Mouse (Mus musculus): ENCODE data around the gene Siah1b. TPM values are rescaled to one million over a fixed set of nuclear protein-coding genes. Genes with fewer than 3 reads are reported as not detected.

Gene Siah1b
- polyA plus RNA-seq, 1 experiment from 2014 or later, result 33.4 TPM

DNA sequence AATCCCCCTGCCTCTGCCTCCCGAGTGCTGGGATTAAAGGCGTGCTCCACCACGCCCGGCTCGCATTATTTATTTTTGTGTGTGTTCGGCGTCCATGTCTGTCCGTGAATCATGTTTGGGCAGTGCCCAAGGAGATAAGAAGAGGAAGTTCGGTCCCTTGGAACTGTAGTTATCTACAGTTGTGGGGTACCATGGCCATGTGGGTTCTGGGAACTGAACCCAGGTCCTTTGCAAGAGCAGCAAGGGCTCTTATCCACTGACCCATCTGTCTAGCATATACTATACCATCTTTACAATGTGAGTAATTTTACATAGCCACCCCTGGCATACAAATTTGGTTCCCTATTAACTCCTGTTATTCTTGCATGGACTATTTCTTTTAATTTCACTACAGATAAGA lies 5.7 kb upstream of the Siah1b start:
- Histone ChIP-seq H3K4me1 (no peaks in the 10 kb centered on the region), H3K9me3 (replicated peaks) (no peaks in the 10 kb centered on the region), H3K27me3 (peaks cover 8% of the 10 kb centered on the region), H3K36me3 (no peaks in the 10 kb centered on the region), H3K27ac (no peak overlapping the region), H3K4me2 (replicated peaks) (no peak overlapping the region), H3K4me3 (no peak overlapping the region), H3K9ac (no peak overlapping the region)
- 88% methylated on average over 9 of the region's 9 CpGs for WGBS
- ATAC-seq (ENCODE audit: low FRiP score), result no peak

DNA sequence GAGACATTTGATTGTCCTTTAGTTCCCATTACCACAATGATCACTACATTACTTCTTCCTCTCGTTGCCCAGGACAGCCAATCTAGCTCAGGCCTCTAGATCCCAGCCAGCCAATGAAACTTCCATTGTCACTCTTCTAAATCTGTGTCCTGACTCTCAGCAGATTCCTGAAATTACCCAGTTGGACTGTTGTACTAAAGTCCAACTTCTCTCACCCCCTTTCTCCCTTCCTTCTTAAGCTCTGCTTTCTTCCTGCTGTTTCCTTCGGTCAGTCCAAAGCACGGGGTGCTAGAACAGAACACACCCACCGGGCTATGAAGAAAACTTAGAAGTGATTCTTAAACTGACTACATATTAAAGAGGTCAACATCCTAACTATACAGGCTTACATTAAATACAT lies 7.3 kb downstream of the Siah1b start:
- WGBS, result 82% methylated on average over 4 of the region's 4 CpGs

DNA sequence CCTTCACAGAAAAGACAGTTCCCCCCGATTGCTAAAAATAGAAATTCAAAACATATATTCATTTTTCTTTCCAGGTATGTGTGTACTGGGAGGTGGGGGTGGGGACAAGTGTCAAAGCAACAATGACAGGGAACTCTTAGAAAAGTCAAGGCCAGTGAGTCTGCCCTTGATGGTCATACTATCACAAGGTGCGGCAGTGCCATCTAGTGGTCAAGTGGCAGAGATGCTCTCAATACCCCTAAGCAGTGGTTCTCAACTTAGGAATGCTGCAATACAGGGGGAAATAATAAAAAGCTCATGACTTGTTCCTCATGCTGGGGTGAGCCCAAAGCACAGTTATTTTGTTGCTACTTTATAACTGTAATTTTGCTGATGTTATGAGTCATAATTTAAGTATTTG lies 10.1 kb downstream of the Siah1b start:
- no peaks in the 10 kb centered on the region for H3K9me3 ChIP-seq (replicated peaks)
- no peak overlapping the region for H3K4me2 ChIP-seq (replicated peaks)
- no peaks in the 10 kb centered on the region for H3K36me3 ChIP-seq
- H3K9ac ChIP-seq, result no peak overlapping the region
- peak; percentile 74 for ATAC-seq (ENCODE audit: low FRiP score)
- 13% methylated on average over 2 of the region's 2 CpGs for WGBS
- H3K4me1 ChIP-seq, result no peaks in the 10 kb centered on the region
- no peak overlapping the region for H3K27ac ChIP-seq
- H3K27me3 ChIP-seq, result peaks cover 11% of the 10 kb centered on the region; the same call in 1 of the 2 replicates
- H3K4me3 ChIP-seq, result no peak overlapping the region

More for the DNA sequence above, 7.3 kb downstream of the Siah1b start:
- Histone ChIP-seq H3K4me3 (no peak overlapping the region), H3K27ac (no peak overlapping the region), H3K27me3 (no peaks in the 10 kb centered on the region), H3K4me2 (replicated peaks) (no peak overlapping the region), H3K9ac (no peak overlapping the region), H3K9me3 (replicated peaks) (no peaks in the 10 kb centered on the region), H3K4me1 (no peaks in the 10 kb centered on the region), H3K36me3 (peaks cover 5% of the 10 kb centered on the region; the same call in 1 of the 2 replicates)
- ATAC-seq (ENCODE audit: low FRiP score), result no peak

DNA sequence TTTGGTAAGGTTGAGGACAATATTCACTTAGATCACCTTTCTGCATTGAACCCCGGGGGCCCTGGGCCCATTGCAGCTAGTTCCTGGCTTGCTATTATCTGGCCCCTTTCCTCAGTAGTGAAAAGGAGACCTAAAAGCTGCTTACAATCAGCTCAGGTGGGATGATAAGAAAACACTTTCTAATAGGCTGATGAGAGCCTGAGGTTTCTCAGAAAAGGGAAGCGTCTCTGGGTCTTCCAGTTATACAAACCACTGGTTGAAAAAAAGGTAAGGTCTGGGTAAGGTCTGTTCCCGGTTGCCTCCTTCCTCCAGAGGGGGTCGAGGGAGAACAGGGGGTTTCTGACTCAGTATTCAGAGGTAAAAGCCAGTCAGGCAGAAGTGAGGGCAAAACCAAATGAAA lies 17.2 kb downstream of the Siah1b start:
- Histone ChIP-seq H3K36me3 (no peaks in the 10 kb centered on the region), H3K4me3 (no peak overlapping the region), H3K27me3 (peaks cover 28% of the 10 kb centered on the region), H3K27ac (no peak overlapping the region), H3K9me3 (replicated peaks) (no peaks in the 10 kb centered on the region), H3K4me1 (no peaks in the 10 kb centered on the region), H3K4me2 (replicated peaks) (no peak overlapping the region), H3K9ac (no peak overlapping the region)
- WGBS, result 76% methylated on average over 4 of the region's 4 CpGs
- no peak for ATAC-seq (ENCODE audit: low FRiP score)

DNA sequence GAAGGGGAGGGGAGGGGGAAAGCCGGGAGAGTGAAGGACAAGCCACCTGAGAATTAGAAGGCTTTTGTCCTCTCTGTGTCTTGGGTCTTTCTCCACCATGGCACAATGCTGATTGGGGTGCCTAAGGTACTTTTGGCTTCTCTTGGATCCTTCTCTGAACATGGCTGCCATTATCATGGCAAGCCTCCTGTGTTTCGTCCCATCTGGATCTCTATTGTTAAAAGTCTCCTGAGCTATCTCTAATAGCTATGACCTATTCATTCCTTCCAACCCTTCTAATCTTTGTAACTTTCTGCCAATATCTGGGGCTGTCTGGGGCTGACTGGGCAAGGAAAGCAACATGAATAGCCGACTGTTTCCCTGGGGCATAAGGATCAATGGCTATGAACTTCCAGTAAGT lies 17.8 kb downstream of the Siah1b start:
- ATAC-seq (ENCODE audit: low FRiP score), result no peak
- Histone ChIP-seq H3K27me3 (peaks cover 28% of the 10 kb centered on the region), H3K9ac (no peak overlapping the region), H3K36me3 (no peaks in the 10 kb centered on the region), H3K27ac (no peak overlapping the region), H3K4me1 (no peaks in the 10 kb centered on the region), H3K4me2 (replicated peaks) (no peak overlapping the region), H3K9me3 (replicated peaks) (no peaks in the 10 kb centered on the region), H3K4me3 (no peak overlapping the region)
- WGBS, result 90% methylated on average over 3 of the region's 3 CpGs

DNA sequence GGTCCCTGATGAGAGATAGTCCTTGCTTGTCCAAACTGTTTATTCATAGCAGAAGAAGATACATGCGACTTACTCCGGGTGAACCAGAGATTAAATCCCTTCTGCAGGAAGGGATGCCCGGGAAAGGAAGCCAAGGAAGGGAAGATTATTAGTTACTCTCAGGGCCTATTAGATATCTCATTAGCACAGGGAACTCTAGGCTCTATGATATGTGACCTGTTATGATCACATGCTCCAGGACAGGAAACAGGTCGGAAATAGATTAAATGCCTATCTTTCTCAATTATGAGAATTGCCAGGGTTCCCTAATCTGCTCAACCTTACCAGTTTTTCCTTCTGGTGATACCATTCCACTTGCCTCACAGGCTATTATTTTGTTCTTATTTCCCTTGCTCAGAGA lies 20.6 kb downstream of the Siah1b start:
- WGBS, result 92% methylated on average over 4 of the region's 4 CpGs
- Histone ChIP-seq H3K27me3 (peaks cover 13% of the 10 kb centered on the region), H3K9me3 (replicated peaks) (no peaks in the 10 kb centered on the region), H3K4me2 (replicated peaks) (no peak overlapping the region), H3K4me3 (no peak overlapping the region), H3K27ac (no peak overlapping the region), H3K9ac (no peak overlapping the region), H3K36me3 (no peaks in the 10 kb centered on the region), H3K4me1 (no peaks in the 10 kb centered on the region)
- ATAC-seq (ENCODE audit: low FRiP score), result no peak

DNA sequence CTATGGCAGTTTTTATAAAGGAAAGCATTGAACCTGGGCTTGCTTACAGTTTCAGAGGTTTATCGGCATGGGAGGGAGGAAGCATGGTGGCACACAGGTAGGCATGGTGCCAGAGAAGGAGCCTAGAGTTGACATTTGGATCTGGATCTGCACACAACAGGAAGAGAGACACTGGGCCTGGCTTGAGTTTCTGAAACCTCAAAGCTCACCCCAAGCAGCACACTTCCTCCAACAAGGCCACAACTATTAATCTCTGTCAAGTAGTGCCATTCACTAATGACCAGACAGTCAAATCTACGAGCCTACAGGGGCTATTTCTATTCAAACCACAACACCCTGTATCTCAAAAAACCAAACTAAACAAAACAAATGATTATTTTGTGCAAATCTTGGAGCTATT lies 29.6 kb downstream of the Siah1b start:
- no peak overlapping the region for H3K4me2 ChIP-seq (replicated peaks)
- H3K27me3 ChIP-seq, result 0 out of 2 replicates have a peak, but pooled peaks cover 3% of the 10 kb centered on the region
- H3K4me1 ChIP-seq, result no peaks in the 10 kb centered on the region
- no peaks in the 10 kb centered on the region for H3K36me3 ChIP-seq
- H3K9me3 ChIP-seq (replicated peaks), result no peaks in the 10 kb centered on the region
- ATAC-seq (ENCODE audit: low FRiP score), result no peak
- no peak overlapping the region for H3K27ac ChIP-seq
- no peak overlapping the region for H3K9ac ChIP-seq
- no peak overlapping the region for H3K4me3 ChIP-seq
- WGBS, result 77% methylated on average over 2 of the region's 2 CpGs

DNA sequence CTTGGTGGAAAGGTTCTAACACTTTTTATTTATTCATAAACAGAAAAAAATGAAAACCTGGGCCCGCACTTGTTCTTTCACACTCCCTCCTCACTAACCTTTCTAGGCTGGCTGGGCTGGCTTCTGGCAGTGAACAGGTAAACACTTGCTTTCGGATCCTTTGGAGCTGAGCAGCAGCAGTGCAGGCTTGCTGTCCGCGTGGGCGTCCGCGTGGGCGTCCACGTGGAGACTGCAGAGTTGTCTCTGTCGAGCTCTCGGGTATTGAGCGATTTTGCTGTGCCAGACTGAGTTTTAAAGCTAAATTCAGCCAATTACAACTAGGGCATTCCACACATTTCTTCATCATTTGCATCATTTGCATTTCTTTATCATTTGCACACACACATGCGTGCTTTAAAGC lies 34.2 kb downstream of the Siah1b start:
- Histone ChIP-seq H3K4me2 (replicated peaks) (no peak overlapping the region), H3K27me3 (peaks cover 17% of the 10 kb centered on the region), H3K27ac (no peak overlapping the region), H3K4me1 (no peaks in the 10 kb centered on the region), H3K4me3 (no peak overlapping the region), H3K9me3 (replicated peaks) (no peaks in the 10 kb centered on the region), H3K9ac (no peak overlapping the region), H3K36me3 (no peaks in the 10 kb centered on the region)
- no peak for ATAC-seq (ENCODE audit: low FRiP score)
- 67% methylated on average over 13 of the region's 13 CpGs for WGBS

DNA sequence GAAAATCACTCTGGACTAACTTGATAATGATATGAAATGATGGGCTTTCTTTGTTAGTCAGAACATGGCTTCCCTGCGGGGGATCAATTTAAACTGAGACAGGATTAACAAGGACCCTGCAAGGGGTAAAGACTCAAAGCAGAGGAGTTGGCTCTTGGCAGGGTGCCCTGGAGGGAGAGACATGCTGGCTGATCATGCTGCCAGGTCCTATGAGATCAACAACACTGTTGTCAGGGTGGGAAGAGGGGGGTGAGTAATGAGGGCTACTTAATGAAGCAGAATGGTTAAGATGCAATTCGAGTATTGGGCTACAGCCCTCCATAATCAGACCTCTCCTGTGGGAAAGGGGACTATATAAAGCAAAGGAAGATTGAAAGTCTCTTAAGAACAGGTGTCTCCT lies 37.4 kb downstream of the Siah1b start:
- no peak overlapping the region for H3K4me3 ChIP-seq
- no peak overlapping the region for H3K4me2 ChIP-seq (replicated peaks)
- peaks cover 16% of the 10 kb centered on the region for H3K27me3 ChIP-seq
- H3K4me1 ChIP-seq, result no peaks in the 10 kb centered on the region
- no peaks in the 10 kb centered on the region for H3K36me3 ChIP-seq
- no peak for ATAC-seq (ENCODE audit: low FRiP score)
- H3K27ac ChIP-seq, result no peak overlapping the region
- no peak overlapping the region for H3K9ac ChIP-seq
- WGBS, result 52% methylated on average over 2 of the region's 2 CpGs
- H3K9me3 ChIP-seq (replicated peaks), result no peaks in the 10 kb centered on the region

DNA sequence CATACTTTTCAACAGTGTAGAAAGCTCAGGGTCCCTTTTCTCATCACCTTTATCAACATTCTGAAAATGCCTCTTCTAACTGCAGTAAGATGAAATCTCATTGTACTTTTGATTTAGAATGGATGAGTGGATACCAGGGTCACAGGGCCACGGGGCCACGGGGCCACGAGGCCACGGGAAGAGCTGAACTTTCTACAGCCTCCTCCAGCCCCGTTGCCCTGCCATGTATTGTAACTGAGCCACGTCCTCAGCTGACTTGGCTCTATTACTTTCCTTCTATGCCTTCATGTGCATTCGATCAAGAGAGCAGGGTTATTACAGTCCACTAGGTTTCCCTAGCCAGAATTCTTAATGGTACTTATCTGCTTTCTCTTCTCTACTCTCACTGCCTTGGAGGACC lies 40.4 kb downstream of the Siah1b start:
- H3K27me3 ChIP-seq, result peaks cover 13% of the 10 kb centered on the region
- no peak overlapping the region for H3K4me2 ChIP-seq (replicated peaks)
- no peak overlapping the region for H3K4me3 ChIP-seq
- no peaks in the 10 kb centered on the region for H3K9me3 ChIP-seq (replicated peaks)
- no peaks in the 10 kb centered on the region for H3K36me3 ChIP-seq
- H3K4me1 ChIP-seq, result no peaks in the 10 kb centered on the region
- H3K27ac ChIP-seq, result no peak overlapping the region
- H3K9ac ChIP-seq, result no peak overlapping the region
- WGBS, result 86% methylated on average over 7 of the region's 7 CpGs
- ATAC-seq (ENCODE audit: low FRiP score), result no peak

DNA sequence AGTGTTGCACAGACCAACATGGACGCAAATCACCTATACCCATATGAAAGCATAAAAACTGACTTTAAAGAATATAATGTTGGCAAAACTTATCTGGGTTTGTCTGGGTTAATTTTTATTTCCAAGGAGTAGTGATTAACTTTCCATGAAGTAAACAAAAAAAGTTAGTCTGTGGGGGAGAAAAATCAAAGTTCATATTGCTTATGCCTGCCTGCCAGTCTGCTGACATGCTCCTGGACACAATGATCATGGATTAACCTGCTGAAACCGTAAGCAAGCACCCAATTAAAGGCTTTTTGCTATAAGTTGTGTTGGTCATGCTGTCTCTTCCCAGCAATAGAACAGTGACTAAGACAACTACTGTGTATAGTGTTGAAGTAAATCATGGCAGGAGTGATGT lies 40.9 kb downstream of the Siah1b start:
- WGBS, result 81% methylated on average over 2 of the region's 2 CpGs
- no peak for ATAC-seq (ENCODE audit: low FRiP score)

DNA sequence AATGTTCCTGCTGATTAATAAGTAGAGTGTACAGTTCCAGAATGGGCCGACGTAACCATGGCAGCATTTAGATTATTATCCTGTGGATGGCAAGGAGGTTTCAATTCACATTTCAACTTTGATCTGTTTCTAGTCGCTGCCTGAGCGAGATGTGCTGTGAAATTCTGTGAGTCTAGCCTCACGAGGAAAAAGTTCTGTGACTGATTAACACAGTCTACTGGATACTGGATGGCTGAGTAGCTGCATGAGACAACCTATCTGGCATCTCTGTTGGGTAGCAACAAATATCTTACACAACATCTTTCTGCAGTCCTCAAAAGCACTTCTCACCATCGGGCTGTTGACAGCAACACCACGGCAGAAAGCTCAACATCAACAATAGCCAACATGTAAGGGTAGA lies 43.8 kb downstream of the Siah1b start:
- Histone ChIP-seq H3K9me3 (replicated peaks) (no peaks in the 10 kb centered on the region), H3K36me3 (no peaks in the 10 kb centered on the region), H3K27me3 (peaks cover 3% of the 10 kb centered on the region), H3K9ac (no peak overlapping the region), H3K27ac (no peak overlapping the region), H3K4me1 (no peaks in the 10 kb centered on the region), H3K4me2 (replicated peaks) (no peak overlapping the region), H3K4me3 (no peak overlapping the region)
- ATAC-seq (ENCODE audit: low FRiP score), result no peak
- 81% methylated on average over 7 of the region's 7 CpGs for WGBS

More for the DNA sequence above, 40.9 kb downstream of the Siah1b start:
- H3K9ac ChIP-seq, result no peak overlapping the region
- no peak overlapping the region for H3K4me3 ChIP-seq
- peaks cover 13% of the 10 kb centered on the region for H3K27me3 ChIP-seq
- no peaks in the 10 kb centered on the region for H3K9me3 ChIP-seq (replicated peaks)
- no peaks in the 10 kb centered on the region for H3K36me3 ChIP-seq
- no peaks in the 10 kb centered on the region for H3K4me1 ChIP-seq
- no peak overlapping the region for H3K27ac ChIP-seq
- no peak overlapping the region for H3K4me2 ChIP-seq (replicated peaks)

DNA sequence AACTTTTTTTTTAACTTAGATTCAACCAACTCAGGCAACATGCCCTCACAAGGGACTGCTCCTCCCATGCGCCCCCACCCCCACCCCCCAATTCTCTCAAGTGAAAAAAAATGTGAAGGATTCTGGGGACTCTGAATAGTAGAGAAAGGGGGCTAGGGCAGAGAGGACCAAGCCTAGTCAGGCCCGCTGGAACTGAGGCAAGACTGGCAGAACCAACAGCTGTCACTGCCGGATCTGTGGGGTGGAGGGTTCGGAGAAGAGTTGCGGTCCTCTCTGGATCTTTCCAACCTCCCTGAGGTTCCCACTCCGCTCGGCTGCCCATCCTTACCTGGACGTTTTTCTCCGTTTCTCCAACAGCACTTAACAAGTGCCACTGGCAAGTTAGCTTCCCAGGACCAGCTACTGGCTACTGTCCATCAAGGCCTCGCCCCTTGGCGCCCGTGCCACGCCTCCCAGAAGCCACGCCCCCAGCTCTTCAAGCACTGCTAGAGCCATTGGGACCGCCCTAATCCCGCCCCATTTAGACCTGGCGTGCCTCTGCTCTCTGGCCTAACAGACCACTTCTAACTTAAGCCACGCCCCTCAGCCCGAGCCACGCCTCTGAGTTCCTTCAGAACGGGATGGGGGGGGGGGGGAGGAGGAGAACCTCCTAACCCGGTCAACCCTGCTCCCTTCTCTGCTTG lies 48.5 kb downstream of the Siah1b start, which contains the start of gene Car5b:
TSS of gene Car5b (minus strand) at position 391 of the 683 bp plus-strand sequence.
- WGBS, result 13% methylated on average over 22 of the region's 22 CpGs
- Histone ChIP-seq H3K9ac (no peak within 1 kb of the TSS), H3K36me3 (no peaks in the 10 kb centered on the region), H3K4me3 (peak within 1 kb of the TSS; percentile 25), H3K9me3 (replicated peaks) (no peaks in the 10 kb centered on the region), H3K4me1 (no peaks in the 10 kb centered on the region), H3K4me2 (replicated peaks) (peak within 1 kb of the TSS; percentile 47), H3K27me3 (peaks cover 5% of the 10 kb centered on the region), H3K27ac (no peak within 1 kb of the TSS)
- ATAC-seq (ENCODE audit: low FRiP score), result peak; percentile 93
